Mouse (Mus musculus) intestine, embryonic 14.5 days (tissue): ENCODE data around the gene Rprd1b. TPM values are rescaled to one million over a fixed set of nuclear protein-coding genes. Genes with fewer than 3 reads are reported as not detected.

Experiments
- ATAC-seq: fragments of 200-750 bp; cut with Nextera tagmentation; replicated peaks from 2 replicates; pipeline ENCODE4 v1.8.0; 2017; ENCODE audit warnings: low read depth, moderate number of reproducible peaks, moderate TSS enrichment, moderate library complexity; ENCODE audit not compliant: low FRiP score, low TSS enrichment
- DNase-seq: peaks from one replicate; pipeline ENCODE4 v3.0.0-alpha.2; 2018; ENCODE audit warnings: low spot score
- H3K27ac ChIP-seq: fragments of 300-500 bp; sonication (generic); 2 replicates; pipeline ENCODE4 v1.5.1; 2014; ENCODE audit warnings: low read depth, mild to moderate bottlenecking, control low read depth
- H3K27me3 ChIP-seq: fragments of 300-500 bp; sonication (generic); replicated peaks from 2 replicates; pipeline ENCODE4 v1.6.1; 2014; ENCODE audit warnings: low read length, control low read depth; ENCODE audit not compliant: control insufficient read depth, insufficient read depth
- H3K36me3 ChIP-seq: fragments of 300-500 bp; sonication (generic); 2 replicates; pipeline ENCODE4 v1.6.1; 2014; ENCODE audit warnings: low read length, control low read depth; ENCODE audit not compliant: control insufficient read depth, insufficient read depth
- H3K4me1 ChIP-seq: fragments of 300-500 bp; sonication (generic); replicated peaks from 2 replicates; pipeline ENCODE4 v1.6.1; 2014; ENCODE audit warnings: low read length, control low read depth, mixed read lengths; ENCODE audit not compliant: control insufficient read depth, insufficient read depth
- H3K4me2 ChIP-seq: fragments of 300-500 bp; sonication (generic); 2 replicates; pipeline ENCODE4 v1.6.1; 2014; ENCODE audit warnings: low read length
- H3K4me3 ChIP-seq: fragments of 300-500 bp; sonication (generic); 2 replicates; pipeline ENCODE4 v1.5.1; 2014; ENCODE audit warnings: low read depth, low read length, control low read depth, mixed read lengths
- H3K9ac ChIP-seq: fragments of 300-500 bp; sonication (generic); 2 replicates; pipeline ENCODE4 v1.6.1; 2014; ENCODE audit warnings: mild to moderate bottlenecking, low read length
- H3K9me3 ChIP-seq: fragments of 300-500 bp; sonication (generic); 2 replicates; pipeline ENCODE4 v1.6.1; 2016; ENCODE audit warnings: low read length, control low read depth; ENCODE audit not compliant: control insufficient read depth
- WGBS: fragments of 180-500 bp; shearing (Covaris S2); extraction: QIAGEN DNeasy Blood & Tissue Kit; methylation state at CpG from one replicate; pipeline ENCODE4 v1.1.7; 2014; 5-methylcytosine and 5-hydroxymethylcytosine counted together
- polyA plus RNA-seq: library from polyadenylated mRNA; unstranded; fragments of >200 nt; fragmentation: Nextera tagmentation; extraction: Ambion mirVana; gene quantifications from 2 replicates; pipeline ENCODE4 v1.2.1, GENCODE M21; 2014

The Rprd1b gene
- polyA plus RNA-seq = 44.6 and 48.2 TPM in 2 replicates

DNA sequence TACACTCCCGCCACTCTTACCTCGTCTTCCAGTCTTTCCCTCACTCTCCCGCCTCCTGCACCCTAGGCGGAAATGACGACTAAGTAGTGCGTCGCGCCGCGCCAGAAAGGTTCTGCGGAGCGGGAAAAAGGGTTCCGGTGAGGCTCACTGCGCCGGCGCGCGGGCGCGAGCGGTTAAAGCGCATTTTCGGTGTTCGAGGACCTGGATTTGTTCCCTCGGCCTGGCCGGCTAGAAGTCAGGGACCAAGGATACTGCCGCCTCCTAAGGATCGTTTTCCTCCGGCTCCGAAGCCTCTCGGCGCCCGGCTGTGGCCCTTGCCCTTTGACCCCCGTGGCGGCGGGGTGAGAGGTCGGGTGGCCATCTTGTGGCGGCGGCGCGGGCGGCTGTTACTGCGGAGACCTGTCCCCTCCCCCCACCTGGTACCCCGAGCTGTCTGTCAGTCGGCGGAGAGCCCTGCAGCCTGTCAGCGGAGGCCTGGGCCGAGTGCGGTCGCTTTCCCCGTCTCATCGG is at the start of gene Rprd1b, which contains the start of gene Tti1:
TSS of gene Rprd1b (plus strand) at position 144 of the 510 bp plus-strand sequence.
TSS of gene Tti1 (minus strand) at position 80 of the 510 bp plus-strand sequence.
- peak within 1 kb of the TSS; percentile 90 for H3K9ac ChIP-seq
- WGBS = under 1% methylated on average over 52 of the region's 52 CpGs
- H3K27ac ChIP-seq = peak within 1 kb of the TSS; percentile 94
- H3K4me3 ChIP-seq = peak within 1 kb of the TSS; percentile 99
- H3K36me3 ChIP-seq = 0 out of 2 replicates have a peak, but pooled peaks cover 2% of the 10 kb centered on the region
- ATAC-seq (peak; percentile 94), DNase-seq (peak; percentile 97)
- H3K27me3 ChIP-seq = no peaks in the 10 kb centered on the region
- peak within 1 kb of the TSS; percentile 74 for H3K4me2 ChIP-seq
- H3K4me1 ChIP-seq = peaks cover 19% of the 10 kb centered on the region; the same call in 1 of the 2 replicates
- no peaks in the 10 kb centered on the region for H3K9me3 ChIP-seq

- H3K9me3 ChIP-seq = no peaks in the 10 kb centered on the region
- no peak overlapping the region for H3K9ac ChIP-seq
- H3K27me3 ChIP-seq = 0 out of 2 replicates have a peak, but pooled peaks cover 4% of the 10 kb centered on the region
- no peak overlapping the region for H3K4me2 ChIP-seq
- DNase-seq = no peak
- no peak for ATAC-seq
- WGBS = 60% methylated on average over 5 of the region's 5 CpGs
- peaks cover 13% of the 10 kb centered on the region; the same call in 1 of the 2 replicates for H3K36me3 ChIP-seq
- peaks cover 13% of the 10 kb centered on the region for H3K4me1 ChIP-seq
- no peak overlapping the region for H3K4me3 ChIP-seq
- H3K27ac ChIP-seq = no peak overlapping the region
These were observed 49.1 kb upstream of the Rprd1b start for GRCm38 (mm10) chr2:157979241-157979640.

GRCm38 (mm10) chr2:157982727-157983126 is 45.6 kb upstream of the Rprd1b start:
- DNase-seq (no peak), ATAC-seq (no peak)
- Histone ChIP-seq H3K27ac (no peak overlapping the region), H3K36me3 (peaks cover 13% of the 10 kb centered on the region; the same call in 1 of the 2 replicates), H3K27me3 (no peaks in the 10 kb centered on the region), H3K4me3 (no peak overlapping the region), H3K4me2 (no peak overlapping the region), H3K9ac (no peak overlapping the region), H3K4me1 (no peaks in the 10 kb centered on the region), H3K9me3 (no peaks in the 10 kb centered on the region)
- WGBS = 86% methylated on average over 3 of the region's 3 CpGs

- ATAC-seq (no peak), DNase-seq (no peak)
- Histone ChIP-seq H3K4me1 (no peaks in the 10 kb centered on the region), H3K9me3 (no peaks in the 10 kb centered on the region), H3K36me3 (peaks cover 13% of the 10 kb centered on the region; the same call in 1 of the 2 replicates), H3K9ac (no peak overlapping the region), H3K4me2 (no peak overlapping the region), H3K27me3 (no peaks in the 10 kb centered on the region), H3K4me3 (no peak overlapping the region), H3K27ac (no peak overlapping the region)
- WGBS = 82% methylated on average over 4 of the region's 4 CpGs
These were observed 45.0 kb upstream of the Rprd1b start for GRCm38 (mm10) chr2:157983276-157983675.

- no peak overlapping the region for H3K4me2 ChIP-seq
- H3K4me3 ChIP-seq = no peak overlapping the region
- ATAC-seq (no peak), DNase-seq (no peak)
- H3K9me3 ChIP-seq = no peaks in the 10 kb centered on the region
- H3K27ac ChIP-seq = no peak overlapping the region
- H3K4me1 ChIP-seq = peaks cover 3% of the 10 kb centered on the region
- WGBS = 93% methylated on average over 4 of the region's 4 CpGs
- peaks cover 15% of the 10 kb centered on the region; the same call in 1 of the 2 replicates for H3K36me3 ChIP-seq
- no peak overlapping the region for H3K9ac ChIP-seq
- H3K27me3 ChIP-seq = no peaks in the 10 kb centered on the region
These were observed 42.7 kb upstream of the Rprd1b start for GRCm38 (mm10) chr2:157985611-157986010.

GRCm38 (mm10) chr2:157986235-157986634 is 42.1 kb upstream of the Rprd1b start:
- Histone ChIP-seq H3K9me3 (no peaks in the 10 kb centered on the region), H3K4me3 (no peak overlapping the region), H3K36me3 (peaks cover 13% of the 10 kb centered on the region; the same call in 1 of the 2 replicates), H3K9ac (no peak overlapping the region), H3K27me3 (no peaks in the 10 kb centered on the region), H3K4me2 (no peak overlapping the region), H3K4me1 (peaks cover 3% of the 10 kb centered on the region), H3K27ac (no peak overlapping the region)
- no peak for DNase-seq
- ATAC-seq = no peak
- 87% methylated on average over 6 of the region's 6 CpGs for WGBS

DNA sequence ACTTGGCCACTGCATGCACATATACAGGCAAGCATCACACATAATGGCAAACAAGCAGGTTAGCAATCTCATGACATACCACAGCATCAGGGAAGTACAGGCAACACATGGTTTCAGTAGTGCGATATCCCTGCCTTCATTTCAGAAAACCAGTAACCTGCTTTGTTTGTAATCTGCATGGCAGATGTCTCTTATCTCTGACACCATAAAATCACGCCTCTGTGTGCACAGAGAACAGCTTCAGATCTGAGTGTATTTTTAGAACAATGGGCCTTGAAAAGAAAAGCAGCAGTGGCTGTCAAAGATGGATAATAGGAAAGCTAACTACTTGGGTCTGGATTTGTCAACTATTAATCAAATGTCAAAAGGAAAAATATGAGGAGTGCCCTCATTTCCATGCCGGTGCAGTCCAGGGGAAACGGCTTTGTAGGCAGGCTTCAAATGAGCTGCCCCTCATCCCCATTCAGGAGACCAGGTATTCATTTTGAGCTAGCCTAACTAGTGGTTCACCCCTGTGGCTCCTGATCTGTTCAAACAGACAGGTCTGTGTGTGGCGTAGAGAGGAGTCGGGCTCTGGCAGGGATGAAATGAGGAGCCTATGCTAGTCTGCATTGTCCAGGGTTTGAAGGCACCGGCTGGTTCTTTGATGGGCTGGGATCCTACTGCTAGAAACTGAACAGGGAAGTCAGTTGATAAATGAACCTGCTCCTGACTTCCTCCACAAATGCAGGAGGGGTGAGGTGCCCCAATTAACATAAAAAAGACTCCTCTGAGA is 39.7 kb upstream of the Rprd1b start:
- no peak for DNase-seq
- Histone ChIP-seq H3K4me3 (no peak overlapping the region), H3K4me2 (no peak overlapping the region), H3K9ac (no peak overlapping the region), H3K9me3 (no peaks in the 10 kb centered on the region), H3K27ac (no peak overlapping the region; the same call in 1 of the 2 replicates), H3K36me3 (peaks cover 15% of the 10 kb centered on the region), H3K27me3 (no peaks in the 10 kb centered on the region), H3K4me1 (peaks cover 3% of the 10 kb centered on the region)
- ATAC-seq = 0 out of 2 replicates have a peak, but pooled peaks have one; percentile 19
- WGBS = 60% methylated on average over 7 of the region's 7 CpGs

DNA sequence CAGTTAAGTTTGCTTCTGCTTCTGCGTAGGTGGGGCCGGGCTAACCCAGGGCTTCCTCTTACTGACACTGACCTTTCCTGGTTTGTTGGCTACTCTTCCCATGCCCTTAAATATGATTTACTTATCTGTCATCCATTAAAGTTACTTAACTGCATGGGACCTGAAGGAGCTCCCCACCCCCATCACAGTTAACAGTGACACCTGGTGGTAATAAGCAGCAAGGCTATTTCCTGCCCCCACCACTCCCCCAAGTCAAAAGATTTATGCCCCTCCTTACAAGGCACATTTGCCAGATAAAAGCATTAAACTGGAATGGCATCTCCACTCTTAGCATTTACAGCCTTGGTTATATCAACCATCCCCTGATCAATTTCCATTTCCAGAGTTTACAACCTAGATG is 38.4 kb upstream of the Rprd1b start:
- peaks cover 23% of the 10 kb centered on the region for H3K36me3 ChIP-seq
- WGBS = 64% methylated on average over 2 of the region's 2 CpGs
- H3K4me3 ChIP-seq = no peak overlapping the region
- H3K9ac ChIP-seq = no peak overlapping the region
- H3K27me3 ChIP-seq = no peaks in the 10 kb centered on the region
- H3K27ac ChIP-seq = no peak overlapping the region
- DNase-seq (no peak), ATAC-seq (no peak)
- H3K4me2 ChIP-seq = no peak overlapping the region
- H3K9me3 ChIP-seq = no peaks in the 10 kb centered on the region
- peaks cover 3% of the 10 kb centered on the region for H3K4me1 ChIP-seq
